Mouse (Mus musculus) right cerebral cortex, postnatal 10 days (tissue): Measurements from ENCODE around the gene Eid3.

ENCODE experiments used
- DNase-seq, 2 experiments: peaks; one replicate each; pipeline ENCODE4 v3.0.0; 2021; ENCODE audit warnings: low spot score in 2 of 2

Gene Eid3

DNA sequence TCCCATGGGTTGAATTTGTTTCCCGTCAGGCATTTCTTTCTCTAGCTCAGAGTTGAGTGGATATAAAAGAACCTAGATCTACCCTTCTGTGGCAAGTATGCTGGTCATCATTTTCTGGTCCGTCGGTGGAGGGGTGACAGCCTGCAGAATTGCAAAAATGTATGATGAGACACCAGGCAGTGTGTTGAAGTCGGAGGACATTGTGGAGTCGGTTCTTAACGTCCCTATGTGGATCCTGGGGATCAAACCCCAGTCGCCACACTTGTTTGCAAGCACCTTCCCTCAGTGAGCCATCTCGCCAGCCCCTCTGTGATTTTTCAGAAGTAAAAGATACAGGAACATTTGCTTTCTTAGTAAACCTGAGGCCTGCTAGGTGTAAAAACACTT, 5.5 kb upstream of the Eid3 start:
- DNase-seq, result no peak

DNA sequence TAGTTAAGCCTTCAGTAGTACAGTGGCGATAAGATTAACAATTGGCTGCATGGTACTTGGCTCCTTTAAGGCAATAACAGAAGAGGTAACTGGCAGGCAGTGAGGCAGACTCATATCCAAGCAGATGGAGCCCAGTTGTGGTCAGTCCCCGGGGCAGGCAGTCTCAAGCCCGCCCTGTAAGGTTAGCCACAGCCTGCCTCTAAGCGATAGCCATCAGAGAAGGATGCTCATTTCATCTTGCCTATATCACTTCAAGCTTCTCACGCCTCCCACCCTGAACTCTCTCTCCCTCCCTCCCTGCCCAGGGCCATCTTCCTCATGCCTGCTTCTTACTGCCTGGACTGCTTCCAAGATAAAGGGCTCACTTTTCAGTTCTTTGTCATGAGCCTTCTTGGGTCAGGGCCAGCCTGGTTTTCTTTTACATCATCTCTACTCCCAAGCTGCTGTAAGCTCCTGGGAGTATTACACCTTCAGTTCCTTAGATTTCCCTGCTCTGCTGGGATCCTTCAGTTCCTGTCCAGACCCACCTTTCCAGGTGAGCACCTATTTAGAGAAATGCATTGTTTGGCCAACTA, 3.2 kb upstream of the Eid3 start:
- DNase-seq, result no peak

DNA sequence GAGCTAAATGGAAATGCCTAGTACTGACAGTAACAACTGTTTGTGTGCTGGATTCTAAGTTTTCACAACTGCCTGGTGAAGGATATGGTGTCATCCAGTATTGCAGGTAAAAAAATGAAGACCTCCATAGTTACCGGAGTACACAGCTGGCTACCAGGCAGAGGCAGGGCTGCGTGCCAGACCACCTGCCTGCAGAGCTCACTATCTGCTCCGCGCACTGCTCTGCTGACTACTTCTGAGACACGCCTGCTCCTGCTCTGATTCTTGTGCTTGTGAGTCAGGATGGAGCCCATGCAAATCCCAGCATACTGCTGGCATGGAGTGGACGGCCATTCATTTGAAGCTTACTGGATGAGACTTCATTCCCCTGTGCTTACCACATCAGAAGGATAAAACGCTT, 2.6 kb upstream of the Eid3 start:
- DNase-seq, result peak in 1 of 2 experiments; percentile 28

- DNase-seq, result no peak
Measured at GRCm38 (mm10) chr10:82866832-82867231, 406 bp downstream of the Eid3 start.

- DNase-seq, result no peak
Measured at GRCm38 (mm10) chr10:82868418-82869086, 2.1 kb downstream of the Eid3 start.

GRCm38 (mm10) chr10:82875446-82875845, 9.0 kb downstream of the Eid3 start:
- DNase-seq, result no peak

GRCm38 (mm10) chr10:82876076-82876796, 9.8 kb downstream of the Eid3 start:
- peak in 1 of 2 experiments; percentile 49 for DNase-seq

DNA sequence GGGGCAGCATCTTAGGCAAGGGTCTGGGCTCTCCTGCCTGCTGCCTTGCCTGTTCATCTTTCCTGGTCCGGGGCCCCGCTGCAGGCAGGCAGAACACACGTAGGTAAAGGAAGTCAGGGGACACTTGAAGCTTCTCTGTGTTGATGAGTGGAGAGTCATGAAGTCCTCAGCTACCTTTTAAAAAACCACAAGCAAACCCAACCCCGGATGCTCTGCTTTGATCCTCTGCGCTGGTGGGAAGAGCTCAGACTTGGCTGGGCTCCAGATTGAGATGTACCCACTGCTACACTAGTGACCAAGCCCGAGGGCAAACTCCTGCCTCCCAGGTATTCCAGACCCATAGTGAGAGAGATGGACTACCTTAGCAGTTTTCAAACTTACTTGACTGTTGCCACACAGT, 20.9 kb downstream of the Eid3 start:
- no peak for DNase-seq

- DNase-seq, result no peak
Measured at GRCm38 (mm10) chr10:82888576-82888975, 22.1 kb downstream of the Eid3 start.

DNA sequence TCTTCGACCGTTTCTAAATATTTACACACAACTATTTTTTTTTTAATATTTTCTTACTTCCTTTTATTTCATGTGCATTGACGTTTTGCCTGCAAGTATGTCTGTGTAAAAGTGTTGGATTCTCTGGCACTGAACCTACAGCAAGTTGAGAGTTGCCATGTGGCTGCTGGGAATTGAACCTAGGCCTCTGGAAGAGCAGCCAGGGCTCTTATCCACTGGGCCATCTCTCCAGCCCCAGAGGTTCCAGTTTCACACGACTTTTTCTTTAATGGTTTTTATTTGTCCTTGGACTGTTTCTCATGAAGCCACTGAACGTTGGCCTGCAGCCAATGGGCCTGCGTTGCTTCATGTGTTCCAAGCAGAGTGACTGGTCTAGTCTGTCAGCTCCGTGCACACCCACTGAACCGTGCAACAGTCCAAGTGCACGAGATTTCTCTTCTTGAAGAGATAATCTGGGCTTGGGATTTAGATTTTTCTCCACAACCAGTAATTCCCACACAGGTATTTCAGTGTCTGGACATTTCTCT, 23.1 kb downstream of the Eid3 start:
- DNase-seq, result no peak

- no peak for DNase-seq
Measured at GRCm38 (mm10) chr10:82890936-82891335, 24.5 kb downstream of the Eid3 start.

DNA sequence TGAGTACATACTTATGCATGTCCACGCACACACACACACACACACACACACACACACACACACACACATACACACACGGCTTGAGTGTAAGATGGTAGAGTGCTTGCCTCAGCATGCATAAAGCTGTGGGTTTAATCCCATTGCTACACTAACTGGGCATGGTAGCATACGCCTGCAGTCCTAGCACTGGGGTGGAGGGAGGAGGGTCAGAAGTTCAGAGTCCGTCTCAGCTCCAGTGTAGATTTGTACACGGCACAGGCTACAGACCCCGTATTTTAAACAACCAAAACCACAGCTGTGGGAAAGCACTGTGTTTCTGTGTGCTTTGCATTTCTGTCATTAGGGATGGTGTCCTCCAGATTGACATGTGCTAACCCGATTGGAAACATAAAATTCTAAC, 25.0 kb downstream of the Eid3 start:
- no peak for DNase-seq

DNA sequence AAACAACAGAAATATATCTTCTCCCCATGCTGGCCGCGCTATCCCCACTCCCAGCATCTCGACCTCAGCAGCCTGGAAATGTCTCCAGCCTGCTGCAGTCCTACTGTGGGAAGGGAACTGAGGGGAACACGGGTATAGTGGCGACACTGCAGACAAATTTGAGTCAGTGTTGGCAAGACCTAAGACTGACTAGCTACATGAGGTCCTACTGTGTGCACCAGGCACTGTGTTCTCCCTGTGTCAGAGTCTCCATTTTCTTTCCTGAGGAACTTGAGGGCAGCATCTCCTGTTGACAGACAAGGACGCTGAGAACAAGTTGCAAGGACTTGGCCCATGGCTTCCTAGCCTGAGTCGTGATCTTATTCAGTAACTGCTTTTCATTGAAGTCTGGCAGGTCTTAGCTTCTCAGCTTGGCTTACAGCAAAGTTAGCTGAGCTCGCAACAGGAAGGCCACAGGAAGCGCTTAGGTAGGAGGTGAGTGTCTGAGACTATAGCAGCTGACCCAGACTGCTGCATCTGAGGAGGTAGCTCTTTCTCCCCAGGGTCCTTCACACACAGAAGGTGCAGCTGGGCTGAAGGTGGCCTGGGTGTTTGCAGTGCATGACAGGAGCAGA, 26.1 kb downstream of the Eid3 start:
- no peak for DNase-seq

GRCm38 (mm10) chr10:82893872-82894650, 27.6 kb downstream of the Eid3 start:
- peak; percentile 68 to 72 for DNase-seq

DNA sequence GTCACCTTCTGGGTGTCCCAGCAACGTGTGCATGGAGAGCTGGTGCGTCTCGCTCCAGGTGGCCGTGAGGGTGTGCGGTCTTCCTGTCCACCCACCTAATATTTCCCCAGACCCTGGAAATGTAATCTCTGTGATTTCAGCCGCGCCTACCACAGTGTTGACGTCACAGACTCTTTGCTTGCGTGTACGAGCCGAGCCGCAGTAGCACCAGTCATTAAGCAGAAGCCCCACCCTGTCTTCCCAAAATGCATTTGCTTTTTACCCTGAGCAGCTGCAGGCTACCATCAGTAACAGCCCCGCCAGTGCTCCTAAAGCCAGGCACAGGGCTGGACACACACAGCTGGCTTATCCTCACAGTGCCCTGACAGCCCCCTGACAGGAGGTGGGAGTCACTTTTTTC, 31.5 kb downstream of the Eid3 start:
- no peak for DNase-seq

- DNase-seq, result no peak
Measured at GRCm38 (mm10) chr10:82898893-82899292, 32.5 kb downstream of the Eid3 start.

GRCm38 (mm10) chr10:82899810-82900421, 33.5 kb downstream of the Eid3 start:
- DNase-seq, result no peak

GRCm38 (mm10) chr10:82900546-82900945, 34.1 kb downstream of the Eid3 start:
- peak; percentile 73 to 78 for DNase-seq

DNA sequence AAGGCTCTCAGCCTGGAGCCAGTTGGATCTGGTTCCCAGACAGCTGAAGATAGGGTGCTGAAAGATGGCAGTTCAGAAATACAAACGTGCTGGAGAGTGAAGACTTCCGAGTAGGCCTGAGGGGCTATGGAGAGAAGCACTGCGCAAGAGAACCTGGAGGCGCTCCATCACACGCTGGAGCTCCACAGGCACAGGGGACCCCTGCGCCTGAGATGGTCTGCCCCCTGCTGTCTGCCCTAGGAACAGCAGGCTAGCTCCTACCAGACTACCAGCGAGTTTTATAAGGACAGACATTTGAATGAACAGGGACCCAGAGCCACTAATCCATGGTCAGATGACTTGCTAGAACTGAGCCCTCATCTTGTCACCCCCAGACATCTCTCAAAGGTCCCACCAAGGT, 35.0 kb downstream of the Eid3 start:
- peak; percentile 78 to 85 for DNase-seq

DNA sequence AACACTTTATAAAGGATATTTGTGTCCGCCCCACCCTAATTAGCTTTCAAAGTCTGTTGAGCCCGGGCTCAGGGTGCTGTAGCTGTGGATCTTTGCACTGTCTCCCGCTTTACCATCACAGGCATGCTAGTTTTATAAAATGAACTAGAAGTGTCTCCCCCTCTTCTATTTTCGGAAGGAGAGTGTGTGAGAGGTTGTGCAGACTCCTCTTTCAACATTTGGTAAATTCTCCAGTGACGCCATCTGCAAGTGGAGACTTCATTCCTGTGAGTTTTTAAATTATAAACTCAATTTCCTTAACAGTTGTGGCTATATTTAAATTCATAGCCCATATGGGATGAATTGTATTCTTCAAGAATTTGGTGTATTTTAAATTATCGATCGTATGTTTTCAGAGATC, 42.1 kb downstream of the Eid3 start:
- DNase-seq, result peak in 1 of 2 experiments; percentile 49

DNA sequence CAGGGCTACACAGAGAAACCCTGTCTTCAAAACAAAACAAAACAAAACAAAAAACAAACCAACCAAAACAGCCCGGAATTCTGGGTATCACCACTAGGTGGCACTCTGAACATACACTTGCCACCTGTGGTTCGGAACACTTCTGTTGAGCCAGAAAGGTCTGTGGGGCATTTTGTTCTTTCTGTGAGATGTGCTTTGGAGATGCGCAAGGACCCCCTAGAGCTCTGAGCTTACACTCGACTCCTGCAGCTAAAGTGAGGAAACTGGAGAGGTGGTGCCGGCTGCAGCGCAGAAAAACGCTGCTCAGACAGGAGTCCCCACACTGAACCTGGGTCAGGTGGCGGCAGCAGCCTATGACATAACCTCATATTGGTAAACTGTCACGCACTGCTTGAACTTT, 43.0 kb downstream of the Eid3 start:
- DNase-seq, result peak; percentile 67 to 79
